Comparison of ENCODE assay signal across 17 mouse cellular contexts in the genomic region with DNA sequence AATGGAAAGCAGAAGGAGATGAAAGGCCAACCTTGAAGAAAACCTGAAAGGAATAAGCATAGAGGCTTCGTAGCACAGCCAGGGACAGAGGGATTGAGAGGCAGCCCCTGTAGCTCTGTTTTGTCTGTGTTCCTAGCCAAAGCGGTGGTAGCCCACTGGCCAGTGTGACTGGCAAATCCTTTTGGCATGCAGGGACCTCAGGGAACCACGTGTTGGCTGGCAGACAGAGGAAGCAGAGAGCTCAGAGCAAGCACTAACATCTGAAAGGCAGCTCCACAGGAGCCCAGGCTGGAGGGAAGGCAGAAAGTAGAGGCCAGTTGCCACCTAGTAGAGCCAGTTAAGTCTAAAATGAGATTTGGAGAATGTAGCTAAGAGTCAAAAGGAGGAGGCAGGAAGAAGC.
"Had no signal": no experiment of that assay in that cellular context is flagged by ENCODE, and none has a peak within 500 bp of the region (broad histone marks: within the 10 kb centered on the region; RNA-seq: fewer than 3 reads in every experiment).

No protein-coding gene starts in this region.

- H3K27ac ChIP-seq: layer of hippocampus, adult 2 months; limb, embryonic 12.5 days; liver, embryonic 13.5 days; lung, embryonic 15.5 days; macrophage; neural tube, embryonic 15.5 days had no signal

- H3K4me3 ChIP-seq: layer of hippocampus, adult 2 months; limb, embryonic 12.5 days; liver, embryonic 13.5 days; lung, embryonic 15.5 days; megakaryocyte, embryonic 14.5 days; myocyte; neural tube, embryonic 15.5 days had no signal

- H3K9ac ChIP-seq: limb, embryonic 12.5 days; liver, embryonic 13.5 days; liver, postnatal 0 days; lung, embryonic 15.5 days; neural tube, embryonic 15.5 days had no signal

- H3K36me3 ChIP-seq: limb, embryonic 12.5 days; liver, embryonic 13.5 days; lung, embryonic 15.5 days; neural tube, embryonic 15.5 days had no signal

- H3K4me1 ChIP-seq: liver, embryonic 13.5 days; lung, embryonic 15.5 days; neural tube, embryonic 15.5 days had no signal

- ATAC-seq: liver, postnatal 0 days had no signal

- H3K4me2 ChIP-seq: limb, embryonic 12.5 days; liver, embryonic 13.5 days; lung, embryonic 15.5 days; neural tube, embryonic 15.5 days had no signal

- DNase-seq: kidney, adult 8-10 months; kidney, postnatal 25 days; liver; liver, embryonic 13.5 days; liver, postnatal 0 days; lung, postnatal 14 days; right cerebral cortex, adult 18-20 months; spleen, adult 18-20 months; thymus, adult 18-20 months; thymus, postnatal 14 days had no signal

- H3K27me3 ChIP-seq: limb, embryonic 12.5 days; liver, embryonic 13.5 days; lung, embryonic 15.5 days; neural tube, embryonic 15.5 days had no signal

- H3K9me3 ChIP-seq: limb, embryonic 12.5 days; liver, embryonic 13.5 days; lung, embryonic 15.5 days; neural tube, embryonic 15.5 days had no signal
